Mouse (Mus musculus): ENCODE measurements around the gene Fzd2.

DNA sequence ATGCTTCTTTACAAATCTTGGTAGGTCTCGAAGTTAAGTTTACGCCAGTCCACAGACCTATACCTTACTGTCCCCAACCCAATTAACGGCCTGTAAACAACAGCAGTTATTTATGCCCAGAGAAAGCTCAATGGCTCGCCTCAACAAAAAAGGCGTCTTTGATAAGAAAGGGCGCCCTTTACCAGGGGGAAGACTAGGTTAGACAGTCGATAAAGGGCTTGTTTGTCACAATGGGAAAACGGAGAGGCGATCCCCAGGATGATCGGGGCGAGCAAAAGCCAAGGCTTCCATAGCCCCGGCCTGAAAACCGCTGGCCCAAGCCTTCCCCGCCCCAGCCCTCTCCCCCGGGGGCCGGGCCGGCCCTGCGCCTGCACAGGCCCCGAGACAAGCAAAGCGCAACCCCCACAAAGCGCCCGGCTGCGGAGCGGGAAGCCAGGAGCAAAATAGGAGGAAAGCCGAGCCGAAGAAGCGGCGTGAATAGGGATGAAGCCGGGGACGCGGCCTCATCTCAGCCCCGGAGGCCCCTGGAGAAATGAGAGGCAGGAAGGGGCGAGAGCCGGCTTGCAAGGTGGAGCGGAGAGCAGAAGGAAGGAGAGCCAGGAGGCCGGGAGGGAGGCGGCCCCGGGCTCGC, 48.7 kb upstream of the Fzd2 start:
- TF ChIP-seq CTCF (IDR thresholded peaks at IDR 0.05), result no peak
- no peak for TF ChIP-seq POLR2A (IDR thresholded peaks at IDR 0.05; ENCODE audit: insufficient read depth, low read depth, low read length)
